Mouse (Mus musculus): ENCODE data around the gene Gal3st4. TPM values are rescaled to one million over a fixed set of nuclear protein-coding genes. Genes with fewer than 3 reads are reported as not detected.

The Gal3st4 gene
- polyA plus RNA-seq, 1 experiment from 2014 or later, result not detected

- H3K27me3 ChIP-seq (ENCODE audit: insufficient read depth, low read length), result no peaks in the 10 kb centered on the region
- H3K4me2 ChIP-seq (ENCODE audit: low read depth, low read length), result peak within 1 kb of the TSS; percentile 85
- H3K4me3 ChIP-seq (ENCODE audit: low read depth, low read length), result peak within 1 kb of the TSS; percentile 73
- ATAC-seq (peak; percentile 99), DNase-seq (peak; percentile 91)
- no peaks in the 10 kb centered on the region for H3K9me3 ChIP-seq (ENCODE audit: low read length)
- peaks cover 25% of the 10 kb centered on the region for H3K36me3 ChIP-seq (replicated peaks; ENCODE audit: insufficient read depth, low read length)
- H3K27ac ChIP-seq (ENCODE audit: low read depth), result peak within 1 kb of the TSS; percentile 92
- peaks cover 22% of the 10 kb centered on the region for H3K4me1 ChIP-seq (ENCODE audit: insufficient read depth)
- TF ChIP-seq EP300 (IDR thresholded peaks at IDR 0.05; ENCODE audit: low read depth), result peak; percentile 52; the same call in 1 of the 2 replicates
- peak; percentile 53 for TF ChIP-seq CTCF (IDR thresholded peaks at IDR 0.05; ENCODE audit: low read depth)
- under 1% methylated on average over 38 of the region's 38 CpGs for WGBS (ENCODE audit: insufficient replicate concordance)
- H3K9ac ChIP-seq (replicated peaks), result peak within 1 kb of the TSS; percentile 73
These were observed 17.1 kb downstream of the Gal3st4 start, which contains the start of gene Lamtor4 for GRCm38 (mm10) chr5:138255353-138256093. Lamtor4 (plus strand) TSS chr5:138255482.

- ATAC-seq, result no peak
- H3K4me3 ChIP-seq (ENCODE audit: low read depth, low read length), result no peak overlapping the region
- TF ChIP-seq EP300 (IDR thresholded peaks at IDR 0.05; ENCODE audit: low read depth), result no peak
- TF ChIP-seq CTCF (IDR thresholded peaks at IDR 0.05; ENCODE audit: low read depth), result 0 out of 2 replicates have a peak, but pooled peaks have one; percentile 12
These were observed 19.6 kb downstream of the Gal3st4 start for GRCm38 (mm10) chr5:138253061-138253460.

DNA sequence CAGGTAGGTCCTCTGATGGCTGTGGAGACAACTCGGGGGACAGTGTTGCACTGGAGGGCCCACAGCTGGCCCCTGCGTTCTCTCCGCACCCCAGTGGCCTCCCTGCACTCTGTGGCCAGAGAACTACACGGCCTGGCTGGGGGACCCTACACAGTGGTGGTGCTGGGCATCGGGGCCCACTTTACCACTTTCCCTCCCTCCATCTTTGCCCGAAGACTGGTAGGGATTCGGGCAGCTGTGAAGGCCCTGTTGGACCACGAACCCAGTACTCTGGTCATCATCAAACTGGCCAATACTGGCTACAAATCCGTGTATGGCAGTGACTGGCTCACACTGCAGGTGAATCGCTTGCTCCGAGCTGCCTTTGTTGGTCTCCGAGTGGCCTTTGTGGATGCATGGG lies 21.5 kb downstream of the Gal3st4 start:
- peaks cover 6% of the 10 kb centered on the region for H3K4me1 ChIP-seq (ENCODE audit: insufficient read depth)
- no peaks in the 10 kb centered on the region for H3K9me3 ChIP-seq (ENCODE audit: low read length)
- no peak overlapping the region for H3K27ac ChIP-seq (ENCODE audit: low read depth)
- no peak for ATAC-seq
- 78% methylated on average over 12 of the region's 12 CpGs for WGBS (ENCODE audit: insufficient replicate concordance)
- no peak overlapping the region for H3K4me3 ChIP-seq (ENCODE audit: low read depth, low read length)
- TF ChIP-seq CTCF (IDR thresholded peaks at IDR 0.05; ENCODE audit: low read depth) (no peak), EP300 (IDR thresholded peaks at IDR 0.05; ENCODE audit: low read depth) (no peak)
- no peaks in the 10 kb centered on the region for H3K27me3 ChIP-seq (ENCODE audit: insufficient read depth, low read length)
- H3K36me3 ChIP-seq (replicated peaks; ENCODE audit: insufficient read depth, low read length), result no peaks in the 10 kb centered on the region
- H3K9ac ChIP-seq (replicated peaks), result no peak overlapping the region
- DNase-seq, result no peak
- H3K4me2 ChIP-seq (ENCODE audit: low read depth, low read length), result no peak overlapping the region

More at GRCm38 (mm10) chr5:138253061-138253460, 19.6 kb downstream of the Gal3st4 start:
- 93% methylated on average over 3 of the region's 3 CpGs for WGBS (ENCODE audit: insufficient replicate concordance)
- H3K27me3 ChIP-seq (ENCODE audit: insufficient read depth, low read length), result no peaks in the 10 kb centered on the region
- H3K9me3 ChIP-seq (ENCODE audit: low read length), result no peaks in the 10 kb centered on the region
- H3K36me3 ChIP-seq (replicated peaks; ENCODE audit: insufficient read depth, low read length), result peaks cover 4% of the 10 kb centered on the region; the same call in 1 of the 2 replicates
- no peak overlapping the region for H3K9ac ChIP-seq (replicated peaks)
- no peak for DNase-seq
- no peak overlapping the region for H3K4me2 ChIP-seq (ENCODE audit: low read depth, low read length)
- peaks cover 18% of the 10 kb centered on the region for H3K4me1 ChIP-seq (ENCODE audit: insufficient read depth)
- H3K27ac ChIP-seq (ENCODE audit: low read depth), result no peak overlapping the region

GRCm38 (mm10) chr5:138241511-138241910 lies 31.1 kb downstream of the Gal3st4 start:
- ATAC-seq, result no peak
- H3K9me3 ChIP-seq (ENCODE audit: low read length), result no peaks in the 10 kb centered on the region
- H3K4me3 ChIP-seq (ENCODE audit: low read depth, low read length), result no peak overlapping the region
- H3K36me3 ChIP-seq (replicated peaks; ENCODE audit: insufficient read depth, low read length), result no peaks in the 10 kb centered on the region
- no peak overlapping the region for H3K4me2 ChIP-seq (ENCODE audit: low read depth, low read length)
- no peak overlapping the region for H3K27ac ChIP-seq (ENCODE audit: low read depth)
- WGBS (ENCODE audit: insufficient replicate concordance), result 17% methylated on average over 2 of the region's 2 CpGs
- H3K4me1 ChIP-seq (ENCODE audit: insufficient read depth), result no peaks in the 10 kb centered on the region
- TF ChIP-seq EP300 (IDR thresholded peaks at IDR 0.05; ENCODE audit: low read depth), result no peak
- no peak for TF ChIP-seq CTCF (IDR thresholded peaks at IDR 0.05; ENCODE audit: low read depth)
- H3K27me3 ChIP-seq (ENCODE audit: insufficient read depth, low read length), result no peaks in the 10 kb centered on the region
- H3K9ac ChIP-seq (replicated peaks), result no peak overlapping the region
- DNase-seq, result no peak

DNA sequence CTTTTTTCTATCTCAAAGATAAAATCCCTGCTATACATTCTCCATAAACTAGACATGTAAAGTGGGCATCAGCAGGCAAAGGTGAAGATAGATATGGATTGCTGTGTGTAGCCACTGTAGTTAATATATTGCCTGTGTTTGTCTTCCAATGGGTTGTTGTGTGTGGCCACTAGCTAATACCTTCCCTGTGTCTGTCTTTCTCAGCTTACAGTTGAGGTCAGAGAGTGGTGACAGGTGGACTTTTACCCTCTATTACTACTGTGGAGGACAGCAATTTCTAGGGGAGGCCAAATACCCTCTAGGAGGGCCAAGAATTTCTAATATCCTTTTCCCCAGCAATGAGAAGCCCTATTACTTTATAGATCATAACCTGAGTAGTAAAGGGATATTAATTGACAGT lies 38.4 kb downstream of the Gal3st4 start:
- ATAC-seq (peak; percentile 56; the same call in 1 of the 2 replicates), DNase-seq (no peak)
- H3K4me2 ChIP-seq (ENCODE audit: low read depth, low read length), result no peak overlapping the region
- no peak overlapping the region for H3K4me3 ChIP-seq (ENCODE audit: low read depth, low read length)
- H3K4me1 ChIP-seq (ENCODE audit: insufficient read depth), result peaks cover 11% of the 10 kb centered on the region
- no peaks in the 10 kb centered on the region for H3K9me3 ChIP-seq (ENCODE audit: low read length)
- H3K36me3 ChIP-seq (replicated peaks; ENCODE audit: insufficient read depth, low read length), result no peaks in the 10 kb centered on the region
- TF ChIP-seq EP300 (IDR thresholded peaks at IDR 0.05; ENCODE audit: low read depth), result no peak
- H3K27me3 ChIP-seq (ENCODE audit: insufficient read depth, low read length), result no peaks in the 10 kb centered on the region
- no peak overlapping the region for H3K9ac ChIP-seq (replicated peaks)
- H3K27ac ChIP-seq (ENCODE audit: low read depth), result 0 out of 2 replicates have a peak overlapping the region, but pooled peaks have one; percentile 52

DNA sequence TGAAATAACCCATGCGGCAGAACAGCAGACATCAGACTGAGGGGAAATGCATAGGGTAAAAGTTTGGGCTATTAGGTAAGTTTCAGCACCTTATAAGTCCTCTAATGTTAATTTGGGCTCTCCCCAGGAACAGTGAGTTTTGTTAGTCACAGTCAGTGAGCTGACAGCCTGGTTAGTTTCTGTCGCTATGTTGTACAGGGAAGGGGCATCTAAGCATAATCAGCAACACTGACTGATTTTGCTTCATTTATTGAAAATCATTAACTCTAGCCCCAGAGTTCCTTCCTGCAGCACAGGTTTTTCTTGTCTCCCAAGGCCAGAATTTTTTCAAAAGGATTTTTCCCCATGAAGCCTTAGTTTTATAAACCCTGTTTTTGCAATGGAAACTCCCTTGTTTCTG lies 38.9 kb downstream of the Gal3st4 start:
- TF ChIP-seq CTCF (IDR thresholded peaks at IDR 0.05; ENCODE audit: low read depth), result no peak
- no peak for TF ChIP-seq EP300 (IDR thresholded peaks at IDR 0.05; ENCODE audit: low read depth)
- Histone ChIP-seq H3K27ac (ENCODE audit: low read depth) (no peak overlapping the region), H3K4me2 (ENCODE audit: low read depth, low read length) (no peak overlapping the region), H3K9ac (replicated peaks) (no peak overlapping the region), H3K4me1 (ENCODE audit: insufficient read depth) (peaks cover 11% of the 10 kb centered on the region), H3K4me3 (ENCODE audit: low read depth, low read length) (no peak overlapping the region), H3K36me3 (replicated peaks; ENCODE audit: insufficient read depth, low read length) (no peaks in the 10 kb centered on the region), H3K9me3 (ENCODE audit: low read length) (no peaks in the 10 kb centered on the region), H3K27me3 (ENCODE audit: insufficient read depth, low read length) (no peaks in the 10 kb centered on the region)
- 80% methylated on average over 2 of the region's 2 CpGs for WGBS (ENCODE audit: insufficient replicate concordance)
- DNase-seq (no peak), ATAC-seq (no peak)
